ENCODE assay signal across 8 mouse cellular contexts in the genomic region with DNA sequence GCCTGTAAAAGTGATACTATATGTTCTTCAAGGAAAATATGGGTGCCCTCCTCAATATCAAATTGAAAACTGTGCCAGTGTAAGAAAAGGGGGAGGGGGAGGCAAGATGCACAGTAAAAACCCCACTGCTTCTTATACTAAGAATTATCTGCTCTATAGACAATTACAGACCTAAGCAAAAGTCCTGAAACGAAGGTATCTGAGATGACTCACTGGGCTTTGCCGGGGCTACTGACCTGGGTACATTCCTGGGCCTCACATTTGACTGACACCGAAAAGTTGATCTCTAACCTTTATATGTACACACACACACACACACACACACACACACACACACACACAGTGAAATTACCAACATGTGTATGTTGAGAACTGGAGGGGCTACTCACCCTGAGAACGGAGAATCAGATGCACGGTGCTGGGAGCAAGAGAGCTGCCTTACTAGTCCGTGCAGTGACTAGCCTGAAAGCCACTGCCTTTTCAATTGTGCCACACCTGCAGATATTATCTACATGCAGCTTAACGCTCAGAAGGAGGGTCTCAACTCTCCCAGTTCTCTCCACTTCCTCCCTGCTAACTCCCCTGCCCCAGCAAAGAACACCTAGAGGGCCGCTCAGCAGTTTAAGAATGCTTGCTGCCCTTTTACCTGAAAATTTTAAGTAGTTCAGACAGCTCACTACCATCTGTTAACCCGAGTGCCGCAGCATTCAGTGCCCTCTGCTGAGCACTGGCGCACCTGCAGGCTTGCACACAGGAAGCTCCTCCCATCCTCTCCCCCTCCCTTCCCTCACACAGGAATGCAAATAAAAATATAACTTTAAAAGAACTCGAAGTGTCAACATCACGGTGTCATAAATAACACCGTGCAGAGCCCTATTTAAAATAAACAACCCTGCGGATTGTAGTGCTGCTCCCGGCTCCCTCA. TPM values are rescaled to one million over a fixed set of nuclear protein-coding genes. Genes with fewer than 3 reads are reported as not detected.
DNase-seq lines count a peak whose midpoint lies in the region; ATAC-seq lines count a peak whose summit lies in the region.

No protein-coding gene starts in this region.

- peak; percentile 93 for DNase-seq in NIH3T3 (ENCODE audit: low read depth)
- DNase-seq in cerebellum, postnatal 10 days: peak; percentile 81 to 82
- peak; percentile 45 to 76 for DNase-seq in frontal cortex, postnatal 10 days (ENCODE audit: low spot score in 2 of 2)
- DNase-seq in layer of hippocampus, postnatal 14 days (ENCODE audit: low spot score in 2 of 2): peak; percentile 67 to 69
- peak; percentile 94 for DNase-seq in lung, postnatal 10 days
- DNase-seq in retina, adult 2 months (ENCODE audit: low read depth, low spot score): peak; percentile 23
- DNase-seq in thymus, postnatal 36 days: peak; percentile 94

- H3K27ac ChIP-seq in hindbrain, embryonic 12.5 days: no peak overlapping the region

- peak; percentile 94 for ATAC-seq in hindbrain, embryonic 12.5 days (ENCODE audit: low FRiP score)

- no peaks in the 10 kb centered on the region for H3K36me3 ChIP-seq in hindbrain, embryonic 12.5 days

- no peaks in the 10 kb centered on the region for H3K9me3 ChIP-seq in hindbrain, embryonic 12.5 days (replicated peaks)

- H3K4me2 ChIP-seq in hindbrain, embryonic 12.5 days (replicated peaks): peak overlapping the region; percentile 59

- peaks cover 7% of the 10 kb centered on the region for H3K4me1 ChIP-seq in hindbrain, embryonic 12.5 days

- peak overlapping the region; percentile 40; the same call in 1 of the 2 replicates for H3K9ac ChIP-seq in hindbrain, embryonic 12.5 days

- WGBS in hindbrain, embryonic 12.5 days: 24% methylated on average over 16 of the region's 16 CpGs

- H3K27me3 ChIP-seq in hindbrain, embryonic 12.5 days: no peaks in the 10 kb centered on the region

- H3K4me3 ChIP-seq in hindbrain, embryonic 12.5 days: peak overlapping the region; percentile 42

RNA-seq across cellular contexts. Expression of gene Cd69, which starts 37.6 kb away (rescaled TPM):
- 0.22 TPM in 1 of 2 replicates, not detected in the other for polyA plus RNA-seq in hindbrain, embryonic 12.5 days (2016; fragmentation: Nextera tagmentation; extraction: Ambion mirVana)
- total RNA-seq in layer of hippocampus, postnatal 14 days (2021): not detected

RNA-seq across cellular contexts. Expression of gene Clec2d, which starts 57.2 kb away (rescaled TPM):
- not detected in 2 replicates for polyA plus RNA-seq in hindbrain, embryonic 12.5 days (2016; fragmentation: Nextera tagmentation; extraction: Ambion mirVana)
- total RNA-seq in layer of hippocampus, postnatal 14 days (2021): 1 to 10 TPM; 6.9 to 7.6 TPM

Comparison
In these comparisons a context has a peak if more than half of its experiments do, and no peak if none do; other contexts are left out.
1. DNase-seq: peak in every context shown above with its lines; median percentile 94 in lung, postnatal 10 days; 94 in thymus, postnatal 36 days; 93 in NIH3T3; 82 in cerebellum, postnatal 10 days; 68 in layer of hippocampus, postnatal 14 days; 60 in frontal cortex, postnatal 10 days; 23 in retina, adult 2 months.